Mouse (Mus musculus): ENCODE data around the gene Pdk4. TPM values are rescaled to one million over a fixed set of nuclear protein-coding genes. Genes with fewer than 3 reads are reported as not detected.

The Pdk4 gene
- not detected in 2 replicates for total RNA-seq (2012; rRNA removed)
- polyA plus RNA-seq (2012; ENCODE audit: insufficient read depth in 1 of 2, insufficient read length in 2 of 2, low read depth in 1 of 2, low replicate concordance in 2 of 2, missing spikeins in 1 of 2), result not detected

- Histone ChIP-seq H3K27ac (ENCODE audit: control insufficient read depth, low read depth, low read length) (no peak within 1 kb of the TSS), H3K36me3 (ENCODE audit: control insufficient read depth in 1 of 2, insufficient read depth in 2 of 2, low read length in 2 of 2) (no peaks in the 10 kb centered on the region), H3K9me3 (replicated peaks; ENCODE audit: insufficient read depth, low read length) (no peaks in the 10 kb centered on the region), H3K4me1 (ENCODE audit: control insufficient read depth in 1 of 2, insufficient read depth in 2 of 2, low read length in 2 of 2) (no peaks in the 10 kb centered on the region), H3K27me3 (ENCODE audit: control insufficient read depth in 1 of 2, insufficient read depth in 2 of 2, low read length in 2 of 2) (peaks cover 0 to 3% of the 10 kb centered on the region in 2 experiments; a peak in 2 of 4 replicates), H3K9ac (ENCODE audit: control insufficient read depth, low read depth, low read length, poor library complexity, severe bottlenecking) (no peak within 1 kb of the TSS), H3K4me3 (ENCODE audit: control insufficient read depth in 1 of 2, insufficient read depth in 1 of 2, low read depth in 2 of 2, low read length in 2 of 2) (no peak within 1 kb of the TSS), H3K79me2 (ENCODE audit: control insufficient read depth, insufficient read depth, low read length, poor library complexity) (no peaks in the 10 kb centered on the region)
- DNase-seq (ENCODE audit: low read depth, low spot score), result no peak
- TF ChIP-seq NELFE (IDR thresholded peaks at IDR 0.05; ENCODE audit: low read depth, low read length), result no peak
- TF ChIP-seq POLR2AphosphoS5 (IDR thresholded peaks at IDR 0.05; ENCODE audit: borderline replicate concordance, low read depth, low read length), result no peak
- TF ChIP-seq MEF2A (IDR thresholded peaks at IDR 0.05; ENCODE audit: extremely low read depth, insufficient replicate concordance, low read depth, low read length, poor library complexity, severe bottlenecking), result no peak
- no peak for TF ChIP-seq CHD1 (IDR thresholded peaks at IDR 0.05; ENCODE audit: low read depth, low read length)
These were observed at the start of gene Pdk4 for GRCm38 (mm10) chr6:5495961-5496853. Gene Pdk4 (minus strand): TSS chr6:5496309.

- no peaks in the 10 kb centered on the region for H3K9me3 ChIP-seq (replicated peaks; ENCODE audit: insufficient read depth, low read length)
- H3K4me3 ChIP-seq (ENCODE audit: control insufficient read depth in 1 of 2, insufficient read depth in 1 of 2, low read depth in 2 of 2, low read length in 2 of 2), result no peak overlapping the region
- H3K27me3 ChIP-seq (ENCODE audit: control insufficient read depth in 1 of 2, insufficient read depth in 2 of 2, low read length in 2 of 2), result no peaks in the 10 kb centered on the region
- no peak for TF ChIP-seq EP300 (IDR thresholded peaks at IDR 0.05; ENCODE audit: low read depth in 1 of 2, low read length in 2 of 2)
- no peak for TF ChIP-seq HCFC1 (IDR thresholded peaks at IDR 0.05; ENCODE audit: low read depth, low read length)
- TF ChIP-seq E2F4 (IDR thresholded peaks at IDR 0.05; ENCODE audit: borderline replicate concordance, low read depth, low read length), result no peak
- no peak overlapping the region for H3K9ac ChIP-seq (ENCODE audit: control insufficient read depth, low read depth, low read length, poor library complexity, severe bottlenecking)
- H3K4me1 ChIP-seq (ENCODE audit: control insufficient read depth in 1 of 2, insufficient read depth in 2 of 2, low read length in 2 of 2), result no peaks in the 10 kb centered on the region
- no peak overlapping the region for H3K27ac ChIP-seq (ENCODE audit: control insufficient read depth, low read depth, low read length)
- DNase-seq (ENCODE audit: low read depth, low spot score), result no peak
- H3K36me3 ChIP-seq (ENCODE audit: control insufficient read depth in 1 of 2, insufficient read depth in 2 of 2, low read length in 2 of 2), result no peaks in the 10 kb centered on the region
- no peaks in the 10 kb centered on the region for H3K79me2 ChIP-seq (ENCODE audit: control insufficient read depth, insufficient read depth, low read length, poor library complexity)
These were observed 41.8 kb upstream of the Pdk4 start for GRCm38 (mm10) chr6:5537855-5538365.

GRCm38 (mm10) chr6:5535754-5536153 lies 39.6 kb upstream of the Pdk4 start:
- Histone ChIP-seq H3K9ac (ENCODE audit: control insufficient read depth, low read depth, low read length, poor library complexity, severe bottlenecking) (no peak overlapping the region), H3K36me3 (ENCODE audit: control insufficient read depth in 1 of 2, insufficient read depth in 2 of 2, low read length in 2 of 2) (no peaks in the 10 kb centered on the region), H3K79me2 (ENCODE audit: control insufficient read depth, insufficient read depth, low read length, poor library complexity) (no peaks in the 10 kb centered on the region), H3K4me3 (ENCODE audit: control insufficient read depth in 1 of 2, insufficient read depth in 1 of 2, low read depth in 2 of 2, low read length in 2 of 2) (no peak overlapping the region), H3K27me3 (ENCODE audit: control insufficient read depth in 1 of 2, insufficient read depth in 2 of 2, low read length in 2 of 2) (no peaks in the 10 kb centered on the region), H3K4me1 (ENCODE audit: control insufficient read depth in 1 of 2, insufficient read depth in 2 of 2, low read length in 2 of 2) (no peaks in the 10 kb centered on the region), H3K9me3 (replicated peaks; ENCODE audit: insufficient read depth, low read length) (no peaks in the 10 kb centered on the region), H3K27ac (ENCODE audit: control insufficient read depth, low read depth, low read length) (no peak overlapping the region)
- no peak for TF ChIP-seq CTCF (IDR thresholded peaks at IDR 0.05 in 2 of 3, conservative IDR thresholded peaks at IDR 0.05 in 1 of 3; ENCODE audit: control insufficient read depth in 1 of 3, insufficient read depth in 1 of 3, low read depth in 2 of 3, low read length in 3 of 3, poor library complexity in 1 of 3, severe bottlenecking in 1 of 3)
- TF ChIP-seq UBTF (IDR thresholded peaks at IDR 0.05; ENCODE audit: borderline replicate concordance, insufficient read depth, low read depth, low read length), result no peak
- no peak for TF ChIP-seq E2F4 (IDR thresholded peaks at IDR 0.05; ENCODE audit: borderline replicate concordance, low read depth, low read length)
- TF ChIP-seq BHLHE40 (IDR thresholded peaks at IDR 0.05; ENCODE audit: borderline replicate concordance, low read depth, low read length), result no peak
- no peak for TF ChIP-seq POLR2AphosphoS2 (IDR thresholded peaks at IDR 0.05; ENCODE audit: low read length)
- no peak for TF ChIP-seq ELF1 (IDR thresholded peaks at IDR 0.05; ENCODE audit: low read depth, low read length)
- TF ChIP-seq ETS1 (IDR thresholded peaks at IDR 0.05; ENCODE audit: low read depth, low read length), result no peak
- no peak for TF ChIP-seq RCOR1 (IDR thresholded peaks at IDR 0.05; ENCODE audit: low read depth, low read length)
- no peak for TF ChIP-seq GABPA (IDR thresholded peaks at IDR 0.05; ENCODE audit: low read depth, low read length)
- no peak for TF ChIP-seq HCFC1 (IDR thresholded peaks at IDR 0.05; ENCODE audit: low read depth, low read length)
- TF ChIP-seq MAX (IDR thresholded peaks at IDR 0.05; ENCODE audit: low read length), result no peak
- no peak for TF ChIP-seq SMC3 (IDR thresholded peaks at IDR 0.05; ENCODE audit: low read depth, low read length)
- TF ChIP-seq USF1 (IDR thresholded peaks at IDR 0.05; ENCODE audit: low read depth, low read length), result no peak
- TF ChIP-seq RAD21 (IDR thresholded peaks at IDR 0.05; ENCODE audit: low read depth, low read length), result no peak
- no peak for TF ChIP-seq NELFE (IDR thresholded peaks at IDR 0.05; ENCODE audit: low read depth, low read length)
- no peak for TF ChIP-seq CHD1 (IDR thresholded peaks at IDR 0.05; ENCODE audit: low read depth, low read length)
- no peak for TF ChIP-seq MEF2A (IDR thresholded peaks at IDR 0.05; ENCODE audit: extremely low read depth, insufficient replicate concordance, low read depth, low read length, poor library complexity, severe bottlenecking)
- DNase-seq (ENCODE audit: low read depth, low spot score), result no peak

Data from MEL (cell line).